Mouse (Mus musculus) stomach, embryonic 16.5 days (tissue): Measurements from ENCODE around the gene Jag2. TPM values are rescaled to one million over a fixed set of nuclear protein-coding genes. Genes with fewer than 3 reads are reported as not detected.

ENCODE experiments used
- ATAC-seq: fragments of 200-750 bp; cut with Nextera tagmentation; 2 replicates; pipeline ENCODE4 v1.8.0; 2017; ENCODE audit warnings: moderate number of reproducible peaks, moderate TSS enrichment; ENCODE audit not compliant: insufficient read depth, low FRiP score
- H3K27ac ChIP-seq: fragments of 300-500 bp; sonication (generic); 2 replicates; pipeline ENCODE4 v1.5.1; 2014; ENCODE audit warnings: low read length
- H3K27me3 ChIP-seq: fragments of 300-500 bp; sonication (generic); 2 replicates; pipeline ENCODE4 v1.6.1; 2014; ENCODE audit warnings: low read length, control low read depth, mixed read lengths; ENCODE audit not compliant: control insufficient read depth, insufficient read depth
- H3K36me3 ChIP-seq: fragments of 300-500 bp; sonication (generic); 2 replicates; pipeline ENCODE4 v1.6.1; 2014; ENCODE audit warnings: low read length; ENCODE audit not compliant: control insufficient read depth, insufficient read depth
- H3K4me1 ChIP-seq: fragments of 300-500 bp; sonication (generic); 2 replicates; pipeline ENCODE4 v1.6.1; 2014; ENCODE audit warnings: low read length, control low read depth, mixed read lengths; ENCODE audit not compliant: control insufficient read depth, insufficient read depth
- H3K4me2 ChIP-seq: fragments of 300-500 bp; sonication (generic); 2 replicates; pipeline ENCODE4 v1.6.1; 2014; ENCODE audit warnings: low read depth, low read length, mixed read lengths
- H3K4me3 ChIP-seq: fragments of 300-500 bp; sonication (generic); replicated peaks from 2 replicates; pipeline ENCODE4 v1.5.1; 2014; ENCODE audit warnings: mild to moderate bottlenecking, low read length
- H3K9ac ChIP-seq: fragments of 300-500 bp; sonication (generic); 2 replicates; pipeline ENCODE4 v1.6.1; 2014; ENCODE audit warnings: low read length
- H3K9me3 ChIP-seq: fragments of 300-500 bp; sonication (generic); replicated peaks from 2 replicates; pipeline ENCODE4 v1.6.1; 2016; ENCODE audit warnings: low read length, control low read depth; ENCODE audit not compliant: control insufficient read depth
- WGBS: fragments of 180-500 bp; shearing (Covaris S2); extraction: QIAGEN DNeasy Blood & Tissue Kit; methylation state at CpG from one replicate; pipeline ENCODE4 v1.1.7; 2014; 5-methylcytosine and 5-hydroxymethylcytosine counted together
- polyA plus RNA-seq: library from polyadenylated mRNA; unstranded; fragments of >200 nt; fragmentation: Nextera tagmentation; extraction: Ambion mirVana; gene quantifications from 2 replicates; pipeline ENCODE4 v1.2.1, GENCODE M21; 2015

The Jag2 gene
- polyA plus RNA-seq, 1 experiment from 2014 or later: 5.1 TPM

- no peak overlapping the region for H3K27ac ChIP-seq
- 78% methylated on average over 2 of the region's 2 CpGs for WGBS
- H3K4me1 ChIP-seq: peaks cover 22% of the 10 kb centered on the region
- H3K4me2 ChIP-seq: no peak overlapping the region
- no peaks in the 10 kb centered on the region for H3K36me3 ChIP-seq
- H3K4me3 ChIP-seq: no peak overlapping the region
- no peaks in the 10 kb centered on the region for H3K27me3 ChIP-seq
- H3K9me3 ChIP-seq: no peaks in the 10 kb centered on the region
- no peak overlapping the region for H3K9ac ChIP-seq
- ATAC-seq: no peak
Measured at GRCm38 (mm10) chr12:112943669-112944068, 14.1 kb upstream of the Jag2 start.

GRCm38 (mm10) chr12:112941776-112942713, 12.5 kb upstream of the Jag2 start, which contains the start of gene Nudt14:
Gene Nudt14, minus strand, starts transcription at chr12:112942124.
- peaks cover 29% of the 10 kb centered on the region for H3K4me1 ChIP-seq
- H3K27me3 ChIP-seq: no peaks in the 10 kb centered on the region
- peak; percentile 89 for ATAC-seq
- peak within 1 kb of the TSS; percentile 85 for H3K9ac ChIP-seq
- peak within 1 kb of the TSS; percentile 69 for H3K4me3 ChIP-seq
- H3K4me2 ChIP-seq: peak within 1 kb of the TSS; percentile 78
- peak within 1 kb of the TSS; percentile 85 for H3K27ac ChIP-seq
- WGBS: 1% methylated on average over 58 of the region's 58 CpGs
- H3K9me3 ChIP-seq: no peaks in the 10 kb centered on the region
- no peaks in the 10 kb centered on the region for H3K36me3 ChIP-seq

- H3K36me3 ChIP-seq: no peaks in the 10 kb centered on the region
- WGBS: 35% methylated on average over 10 of the region's 10 CpGs
- H3K27ac ChIP-seq: peak overlapping the region; percentile 85
- no peaks in the 10 kb centered on the region for H3K9me3 ChIP-seq
- peak overlapping the region; percentile 69 for H3K4me3 ChIP-seq
- no peaks in the 10 kb centered on the region for H3K27me3 ChIP-seq
- H3K9ac ChIP-seq: peak overlapping the region; percentile 85
- peak overlapping the region; percentile 78 for H3K4me2 ChIP-seq
- ATAC-seq: no peak
- H3K4me1 ChIP-seq: peaks cover 29% of the 10 kb centered on the region
Measured at GRCm38 (mm10) chr12:112941156-112941775, 11.7 kb upstream of the Jag2 start.

- Histone ChIP-seq H3K27me3 (no peaks in the 10 kb centered on the region), H3K9ac (peak overlapping the region; percentile 85; the same call in 1 of the 2 replicates), H3K4me2 (peak overlapping the region; percentile 78), H3K27ac (peak overlapping the region; percentile 85; the same call in 1 of the 2 replicates), H3K4me3 (peak overlapping the region; percentile 69; the same call in 1 of the 2 replicates), H3K9me3 (no peaks in the 10 kb centered on the region), H3K4me1 (peaks cover 29% of the 10 kb centered on the region), H3K36me3 (no peaks in the 10 kb centered on the region)
- no peak for ATAC-seq
- 77% methylated on average over 9 of the region's 9 CpGs for WGBS
Measured at GRCm38 (mm10) chr12:112940710-112941109, 11.1 kb upstream of the Jag2 start.

- Histone ChIP-seq H3K9me3 (no peaks in the 10 kb centered on the region), H3K4me3 (no peak overlapping the region), H3K27ac (no peak overlapping the region), H3K4me2 (no peak overlapping the region), H3K27me3 (no peaks in the 10 kb centered on the region), H3K36me3 (no peaks in the 10 kb centered on the region), H3K9ac (no peak overlapping the region), H3K4me1 (peaks cover 29% of the 10 kb centered on the region)
- no peak for ATAC-seq
- WGBS: 91% methylated on average over 4 of the region's 4 CpGs
Measured at GRCm38 (mm10) chr12:112940238-112940637, 10.7 kb upstream of the Jag2 start.

GRCm38 (mm10) chr12:112938873-112939565, 9.4 kb upstream of the Jag2 start:
- no peak overlapping the region for H3K4me3 ChIP-seq
- no peaks in the 10 kb centered on the region for H3K9me3 ChIP-seq
- no peak overlapping the region for H3K9ac ChIP-seq
- no peaks in the 10 kb centered on the region for H3K36me3 ChIP-seq
- H3K4me2 ChIP-seq: no peak overlapping the region
- peaks cover 29% of the 10 kb centered on the region for H3K4me1 ChIP-seq
- no peaks in the 10 kb centered on the region for H3K27me3 ChIP-seq
- no peak for ATAC-seq
- WGBS: 59% methylated on average over 10 of the region's 10 CpGs
- no peak overlapping the region for H3K27ac ChIP-seq

- 74% methylated on average over 10 of the region's 10 CpGs for WGBS
- no peak overlapping the region for H3K4me3 ChIP-seq
- ATAC-seq: no peak
- no peaks in the 10 kb centered on the region for H3K36me3 ChIP-seq
- no peak overlapping the region for H3K27ac ChIP-seq
- no peak overlapping the region for H3K4me2 ChIP-seq
- H3K27me3 ChIP-seq: no peaks in the 10 kb centered on the region
- peaks cover 29% of the 10 kb centered on the region for H3K4me1 ChIP-seq
- no peaks in the 10 kb centered on the region for H3K9me3 ChIP-seq
- peak overlapping the region; percentile 46; the same call in 1 of the 2 replicates for H3K9ac ChIP-seq
Measured at GRCm38 (mm10) chr12:112938366-112938765, 8.8 kb upstream of the Jag2 start.

GRCm38 (mm10) chr12:112937906-112938305, 8.3 kb upstream of the Jag2 start:
- WGBS: 37% methylated on average over 9 of the region's 9 CpGs
- H3K27me3 ChIP-seq: no peaks in the 10 kb centered on the region
- H3K4me2 ChIP-seq: no peak overlapping the region
- no peaks in the 10 kb centered on the region for H3K9me3 ChIP-seq
- peaks cover 29% of the 10 kb centered on the region for H3K4me1 ChIP-seq
- H3K4me3 ChIP-seq: no peak overlapping the region
- no peak overlapping the region for H3K27ac ChIP-seq
- H3K36me3 ChIP-seq: no peaks in the 10 kb centered on the region
- H3K9ac ChIP-seq: peak overlapping the region; percentile 46; the same call in 1 of the 2 replicates
- no peak for ATAC-seq
